Mouse (Mus musculus) testis, postnatal 14 days (tissue): ENCODE measurements around the gene Mapk8ip1.

Experiments used
- DNase-seq: peaks from one replicate; pipeline ENCODE4 v3.0.0; 2021; ENCODE audit warnings: low spot score

Gene Mapk8ip1

DNA sequence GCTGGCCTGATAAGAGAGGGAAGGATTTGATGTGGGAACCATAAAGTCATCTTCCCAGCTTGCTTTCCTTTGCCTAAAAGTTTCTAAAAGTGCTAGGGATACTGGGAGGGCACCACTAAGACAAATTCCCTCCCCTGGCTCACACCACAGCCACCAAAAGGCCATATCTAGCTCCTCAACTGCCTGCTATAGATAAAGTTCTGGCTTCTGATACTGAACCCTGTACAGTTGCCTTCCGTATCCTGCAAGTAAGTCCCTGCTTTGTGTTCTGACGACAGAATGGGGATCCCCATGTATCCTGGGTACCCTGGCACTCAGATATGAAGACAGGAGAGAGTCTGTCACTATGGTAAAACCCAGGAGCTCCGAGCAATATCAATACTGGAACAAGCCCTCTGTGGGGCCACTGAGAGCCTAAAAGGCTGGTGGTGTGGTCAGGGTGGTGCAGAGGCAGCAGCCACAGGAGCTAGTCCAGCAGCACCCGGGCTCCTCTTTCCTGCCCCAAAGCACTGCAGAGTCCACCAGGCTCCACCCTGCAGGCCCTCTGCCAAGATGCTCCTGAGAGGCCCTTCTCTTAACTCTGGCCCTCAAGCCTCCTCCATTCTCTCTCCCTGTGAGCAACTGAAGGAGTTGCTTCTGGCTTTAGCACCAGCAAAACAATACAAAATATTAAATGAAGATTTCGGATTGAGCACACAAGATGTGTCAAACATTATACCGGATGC lies 10.7 kb downstream of the Mapk8ip1 start:
- no peak for DNase-seq

DNA sequence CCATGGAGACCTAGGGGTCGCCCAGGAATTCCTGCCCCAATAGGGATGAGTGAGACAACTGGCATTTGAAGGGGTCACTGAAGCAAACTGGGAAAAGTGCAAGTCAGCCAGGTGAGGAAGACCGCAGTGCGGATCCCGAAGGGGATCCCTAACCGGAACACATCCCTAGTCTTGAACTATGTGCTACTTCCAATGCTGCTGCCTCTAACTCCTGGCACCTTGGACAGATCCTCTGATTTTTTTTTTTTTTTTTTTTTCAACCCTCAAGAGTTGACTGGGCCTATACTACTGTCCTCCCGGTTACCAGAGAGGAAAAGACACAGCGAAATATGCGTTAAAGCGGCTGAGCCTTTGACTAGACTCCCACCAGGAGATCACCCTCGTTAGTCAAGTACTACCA lies 11.4 kb downstream of the Mapk8ip1 start:
- DNase-seq, result no peak

DNA sequence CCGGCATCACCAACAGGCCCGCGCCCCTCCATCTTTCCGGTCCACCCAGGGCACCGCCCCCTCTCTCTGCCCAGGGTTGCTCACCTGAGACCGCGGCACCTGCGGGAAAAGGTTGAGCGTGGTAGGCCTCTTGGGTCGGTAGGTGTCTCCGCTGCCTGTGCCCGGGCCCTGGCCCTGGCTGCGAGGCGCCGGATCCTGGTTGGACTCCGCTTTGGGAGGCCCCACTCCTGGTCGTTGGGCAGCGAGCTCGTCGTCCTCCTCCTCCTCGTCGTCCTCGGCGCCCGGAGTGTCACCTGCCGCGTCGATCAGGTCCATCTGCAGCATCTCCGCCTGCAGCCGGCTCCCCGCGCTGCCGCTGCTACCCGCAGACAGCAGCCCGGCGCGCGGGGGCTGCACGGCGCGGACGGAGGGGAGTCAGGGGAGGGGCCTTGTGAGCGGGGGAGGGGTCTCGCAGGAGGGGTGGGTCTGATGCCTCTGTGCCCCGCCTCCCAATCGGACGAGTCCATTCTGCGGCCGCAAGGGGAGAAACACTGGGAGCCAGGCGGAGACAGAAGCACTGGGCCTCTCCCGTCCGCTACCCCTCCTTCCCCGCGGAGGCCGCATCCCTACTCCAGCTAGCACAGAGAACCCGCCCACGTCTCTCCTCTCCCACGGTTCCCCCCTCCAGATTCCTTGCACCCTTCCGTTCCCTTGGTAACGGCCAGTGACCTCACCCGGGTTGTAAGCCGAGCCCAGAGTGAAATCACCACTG lies 12.0 kb downstream of the Mapk8ip1 start:
- peak; percentile 88 for DNase-seq

DNA sequence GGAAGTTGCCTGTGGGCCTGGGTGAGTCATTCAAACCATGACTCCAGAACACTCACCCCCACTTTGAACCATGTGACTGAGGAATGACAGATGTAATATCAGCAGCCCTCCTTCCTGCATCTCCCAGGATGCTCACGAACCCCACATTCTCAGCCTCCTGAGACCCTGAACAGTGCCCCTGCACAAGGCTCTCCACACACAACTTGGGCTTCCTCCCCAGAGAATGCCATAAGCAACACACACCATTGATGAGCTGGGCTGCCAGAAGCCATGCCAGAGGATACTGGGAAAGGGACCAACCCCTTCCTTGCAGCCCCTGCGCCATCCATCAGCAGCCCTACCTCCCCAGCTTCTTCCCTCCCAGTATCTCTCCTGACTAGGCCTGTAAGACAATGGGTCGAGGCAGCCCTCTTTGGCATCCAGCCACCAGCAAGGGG lies 13.0 kb downstream of the Mapk8ip1 start:
- no peak for DNase-seq

DNA sequence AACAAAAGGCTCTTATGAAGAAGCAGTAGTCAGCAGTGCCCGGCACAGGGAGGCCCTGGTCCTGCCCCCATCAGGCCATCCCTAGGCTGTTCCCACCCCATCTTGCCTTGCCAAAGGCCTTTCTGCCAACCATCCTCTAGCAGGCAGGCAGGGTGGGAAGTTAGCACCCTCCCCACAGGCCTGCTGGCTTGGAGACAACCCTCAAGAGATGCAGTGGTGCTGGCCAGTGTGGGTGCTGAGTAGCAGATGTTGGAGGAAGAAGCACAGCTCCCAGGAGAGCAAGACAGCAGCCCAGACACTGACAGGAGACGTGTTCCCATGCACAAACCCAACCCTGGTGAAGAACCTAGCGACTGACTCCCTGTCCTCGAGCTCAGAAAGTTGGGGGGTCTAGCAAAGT lies 13.4 kb downstream of the Mapk8ip1 start:
- DNase-seq, result no peak

DNA sequence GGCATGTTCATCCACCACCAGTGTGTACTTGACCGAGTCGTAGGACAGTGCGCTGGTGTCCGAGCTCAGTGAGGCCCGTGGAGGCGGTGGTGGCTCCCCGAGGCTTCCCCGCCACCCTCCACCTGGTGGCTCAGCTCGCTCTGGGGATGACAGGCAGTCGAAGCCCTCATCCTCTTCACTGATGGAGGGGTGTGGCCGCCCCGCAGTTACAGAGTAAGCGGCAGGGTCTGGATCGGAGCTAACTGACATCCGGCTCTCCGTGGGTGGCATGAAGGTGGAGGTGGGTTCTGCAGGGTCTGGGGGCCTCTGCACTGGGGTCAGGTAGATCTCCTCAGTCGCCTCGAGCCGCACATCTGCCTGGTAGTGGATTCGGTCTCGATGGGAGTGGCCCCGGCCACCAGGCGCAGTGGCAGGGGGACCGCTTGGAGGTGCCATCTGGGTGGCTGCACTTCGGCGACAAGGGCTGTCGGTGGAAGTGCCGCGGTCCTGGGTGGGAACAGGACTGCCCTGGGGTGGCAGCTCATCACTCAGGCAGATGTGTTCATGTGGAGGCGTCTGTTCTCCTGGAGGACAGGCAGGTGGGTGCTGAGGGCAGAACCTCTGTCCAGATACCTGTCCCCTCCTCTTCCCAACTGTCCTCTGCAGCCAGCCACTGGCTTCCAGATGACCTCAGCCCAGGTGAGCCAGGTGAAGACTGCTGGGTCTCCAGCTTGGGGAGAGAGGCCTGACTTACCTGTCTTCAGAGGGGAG lies 14.1 kb downstream of the Mapk8ip1 start:
- DNase-seq, result no peak

DNA sequence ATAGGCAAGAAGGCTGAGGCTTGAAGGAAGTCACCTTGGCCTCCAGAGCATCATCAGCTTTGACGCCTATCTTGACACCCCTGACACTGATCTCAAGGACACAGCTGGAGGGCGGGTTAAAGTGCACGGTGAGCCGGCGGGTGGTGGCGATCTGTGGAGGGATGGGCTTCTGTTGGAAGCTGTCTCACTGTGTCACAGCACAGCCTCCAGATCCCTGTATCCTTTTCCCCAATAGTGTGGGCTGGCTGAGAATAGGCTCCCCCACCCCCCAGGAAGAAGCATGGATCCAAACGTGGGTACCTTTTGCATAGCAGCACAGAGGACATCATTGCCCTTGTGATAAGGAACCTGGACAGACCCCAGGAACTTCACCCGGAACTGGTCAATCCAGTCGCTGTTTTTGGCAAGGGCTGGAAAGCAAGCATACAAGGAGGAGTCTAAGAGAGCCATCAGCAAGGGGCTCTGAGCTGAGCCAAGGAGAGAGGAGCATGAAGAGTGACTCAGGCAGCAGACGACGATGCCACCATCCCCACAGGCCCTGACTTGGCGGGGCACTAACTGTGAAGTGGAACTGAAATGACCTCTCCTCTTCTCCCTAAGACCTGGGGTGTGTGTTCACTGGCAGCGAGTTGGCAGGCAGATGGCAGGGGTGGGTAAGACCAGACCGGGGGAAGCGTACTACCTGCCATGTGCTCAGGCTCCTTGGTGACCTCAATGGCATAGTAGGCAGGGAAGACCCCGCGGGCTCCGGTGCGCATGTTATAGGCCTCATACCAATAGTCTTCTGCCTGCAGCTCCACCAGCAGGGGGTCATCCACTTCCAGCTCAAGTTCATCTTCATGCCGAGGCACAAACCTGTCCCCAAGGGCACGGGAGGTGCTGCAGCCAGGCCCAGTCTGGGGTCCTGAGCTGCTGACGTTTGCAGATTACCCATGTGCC lies 15.7 kb downstream of the Mapk8ip1 start:
- no peak for DNase-seq

DNA sequence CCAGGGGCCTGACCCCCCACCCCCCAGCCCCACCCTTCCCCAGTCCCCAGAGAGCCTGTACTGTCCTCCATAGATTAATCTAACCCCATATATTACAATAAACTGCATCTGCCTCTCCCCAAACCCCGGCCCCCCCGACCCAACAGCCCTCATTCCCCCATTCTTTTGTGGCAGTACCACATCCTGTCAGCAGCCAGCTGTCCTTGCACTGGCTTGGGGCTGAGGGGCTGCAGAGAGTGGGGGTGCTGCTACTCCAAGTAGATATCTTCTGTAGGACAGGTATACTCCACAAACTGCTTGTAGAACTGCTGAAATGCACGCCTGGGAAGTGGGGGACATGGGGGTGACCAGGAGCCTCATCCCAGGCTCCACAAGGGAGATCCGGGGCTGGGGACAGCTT lies 17.0 kb downstream of the Mapk8ip1 start:
- DNase-seq, result no peak

DNA sequence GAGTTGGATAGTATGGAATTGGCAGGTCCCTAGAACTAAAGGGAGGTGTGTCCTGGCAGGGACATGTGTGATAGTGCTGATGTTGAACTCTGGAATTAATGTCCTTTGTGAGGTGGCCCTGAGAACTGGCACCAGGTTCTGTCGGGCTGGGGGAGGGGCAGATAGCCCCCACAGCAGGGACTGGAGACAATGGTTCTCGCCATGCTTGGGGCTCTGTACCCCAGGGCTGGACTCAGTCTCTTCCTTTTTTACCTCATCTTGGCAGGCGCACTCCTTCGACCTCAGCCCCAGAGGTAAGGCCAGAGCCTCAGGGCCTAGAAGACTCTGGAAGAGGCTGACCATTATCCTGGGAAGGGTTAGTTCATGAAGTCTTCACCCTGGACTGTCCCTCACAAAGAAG lies 18.3 kb downstream of the Mapk8ip1 start:
- DNase-seq, result no peak

DNA sequence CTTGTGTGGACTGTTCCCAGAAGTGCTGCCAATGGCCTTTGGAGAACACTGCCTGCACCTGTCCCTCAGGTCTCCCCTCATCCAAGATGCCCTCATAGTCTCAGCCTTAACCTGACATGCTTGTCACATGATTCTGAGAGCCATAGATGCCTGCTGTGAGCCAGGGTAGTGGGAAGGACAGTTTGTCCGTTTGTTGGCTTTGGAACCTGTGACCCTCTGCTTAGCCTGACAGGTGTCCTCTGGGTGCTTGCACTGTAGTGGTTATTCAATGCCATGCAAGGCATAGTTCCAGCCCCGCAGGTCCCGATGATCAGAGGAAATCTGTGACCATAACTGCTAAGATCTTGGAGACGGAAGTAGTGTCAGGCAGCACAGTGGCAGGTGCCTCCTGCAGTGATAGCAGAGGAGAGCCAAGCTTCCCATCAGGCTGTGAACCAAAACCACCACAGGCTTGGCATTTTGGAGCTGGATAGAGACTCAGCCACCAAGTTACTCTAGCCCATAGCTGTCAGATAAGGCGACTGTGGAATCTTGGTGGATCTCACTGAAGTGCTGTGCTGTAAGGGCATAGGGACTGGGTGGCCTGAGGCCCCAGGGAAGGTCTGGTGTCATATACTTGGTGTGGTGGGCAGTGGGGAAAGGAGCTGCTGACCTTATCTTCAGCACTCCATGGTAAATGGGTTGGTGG lies 19.0 kb downstream of the Mapk8ip1 start, which contains the start of gene 1700029I15Rik:
Gene 1700029I15Rik, plus strand, starts transcription at position 638 of the 688 bp plus-strand sequence.
- DNase-seq, result no peak

DNA sequence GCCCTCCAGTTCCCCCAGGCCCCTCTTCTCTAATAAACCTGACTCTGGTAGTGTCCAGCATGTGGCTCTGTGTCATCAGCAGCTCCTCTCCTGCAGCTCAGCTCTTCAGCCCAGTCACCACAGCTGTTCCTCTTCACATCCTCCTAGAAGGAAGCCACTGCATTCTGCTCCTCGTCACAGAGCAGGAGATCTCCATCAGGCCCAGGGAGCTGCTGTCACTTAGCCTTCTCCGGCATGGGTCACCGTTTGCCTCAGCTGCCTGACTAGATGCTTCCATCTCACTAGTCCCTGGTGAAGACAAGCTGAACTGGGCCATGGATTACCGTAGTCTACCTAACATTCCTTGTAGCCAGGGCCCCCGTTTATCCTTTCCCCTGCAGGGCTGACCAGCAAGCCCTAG lies 19.9 kb downstream of the Mapk8ip1 start:
- no peak for DNase-seq

DNA sequence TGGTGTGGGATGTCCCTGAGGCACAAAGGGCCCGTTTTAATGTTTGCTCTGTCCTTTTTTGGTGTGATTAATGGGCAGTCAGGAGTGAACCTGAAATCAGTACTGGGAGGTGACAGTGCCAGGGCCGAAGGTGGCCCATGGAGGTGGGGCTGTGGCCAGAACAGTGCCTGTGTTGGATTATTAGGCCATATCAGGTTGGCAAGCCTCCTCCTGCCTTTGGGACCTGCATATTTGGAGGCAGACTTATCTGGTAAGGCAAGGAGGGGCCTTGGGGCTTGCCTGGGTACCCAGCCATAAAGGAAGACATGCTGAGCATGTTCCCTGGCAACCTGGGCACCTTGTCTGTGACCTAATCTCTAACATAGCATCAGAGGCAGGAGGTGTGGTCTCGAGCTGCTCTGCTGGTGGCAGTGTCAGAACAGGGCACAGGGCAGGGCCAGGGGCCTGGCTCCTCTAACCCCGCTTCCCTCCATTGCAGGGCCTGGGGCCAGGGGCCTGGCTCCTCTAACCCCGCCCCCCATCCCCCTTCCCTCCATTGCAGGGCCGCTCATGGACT lies 20.5 kb downstream of the Mapk8ip1 start:
- no peak for DNase-seq

DNA sequence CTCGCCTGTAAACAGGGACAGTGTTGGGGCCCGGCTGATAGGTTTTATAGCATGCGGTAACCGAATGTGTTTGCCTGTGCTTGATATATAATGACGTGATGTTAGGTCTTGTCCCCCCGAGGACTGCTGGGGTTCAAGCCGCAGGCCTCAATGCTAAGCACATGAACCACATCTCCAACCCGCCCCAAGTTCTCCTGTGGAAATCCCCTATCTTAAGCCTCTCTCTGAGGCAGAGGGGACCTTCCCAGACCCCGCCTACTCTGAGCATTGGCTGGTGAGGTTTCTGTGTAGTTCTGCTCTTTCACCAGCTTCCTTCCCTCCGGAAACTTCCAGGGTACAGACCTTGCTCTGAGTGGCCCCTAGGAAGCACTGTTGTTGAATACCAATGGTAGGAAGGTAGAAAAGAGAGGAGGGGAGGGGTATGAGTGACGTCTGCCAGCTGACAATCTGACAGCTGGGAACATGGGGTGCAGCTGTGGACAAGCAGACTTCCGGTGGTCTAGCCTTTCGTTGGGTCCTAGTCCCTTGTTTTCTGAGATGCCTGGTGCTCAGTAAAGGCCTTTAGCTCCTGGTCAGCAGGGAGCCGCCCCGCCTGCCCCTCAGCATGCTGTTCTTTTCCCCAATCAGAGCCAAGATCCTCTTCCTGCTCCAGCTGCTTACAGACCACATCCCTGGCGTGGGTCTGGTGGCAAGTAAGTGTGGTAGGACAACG lies 21.1 kb downstream of the Mapk8ip1 start:
- no peak for DNase-seq

DNA sequence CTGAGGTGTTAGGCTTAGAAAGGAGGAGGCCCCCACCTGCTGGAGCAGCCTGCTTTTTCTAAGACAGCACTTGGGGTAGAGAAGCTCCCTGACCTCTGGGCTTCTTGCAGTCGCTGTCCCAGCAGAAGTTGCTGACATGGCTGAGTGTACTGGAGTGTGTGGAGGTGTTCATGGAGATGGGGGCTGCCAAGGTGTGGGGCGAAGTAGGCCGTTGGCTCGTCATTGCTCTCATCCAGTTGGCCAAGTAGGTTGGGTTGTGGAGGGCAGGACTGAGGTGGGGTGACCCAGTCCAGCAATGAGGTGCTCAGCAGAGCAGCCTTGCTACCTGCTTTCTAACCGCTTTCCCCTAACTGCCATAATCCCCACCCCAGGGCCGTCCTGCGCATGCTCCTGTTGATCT lies 23.7 kb downstream of the Mapk8ip1 start:
- no peak for DNase-seq

DNA sequence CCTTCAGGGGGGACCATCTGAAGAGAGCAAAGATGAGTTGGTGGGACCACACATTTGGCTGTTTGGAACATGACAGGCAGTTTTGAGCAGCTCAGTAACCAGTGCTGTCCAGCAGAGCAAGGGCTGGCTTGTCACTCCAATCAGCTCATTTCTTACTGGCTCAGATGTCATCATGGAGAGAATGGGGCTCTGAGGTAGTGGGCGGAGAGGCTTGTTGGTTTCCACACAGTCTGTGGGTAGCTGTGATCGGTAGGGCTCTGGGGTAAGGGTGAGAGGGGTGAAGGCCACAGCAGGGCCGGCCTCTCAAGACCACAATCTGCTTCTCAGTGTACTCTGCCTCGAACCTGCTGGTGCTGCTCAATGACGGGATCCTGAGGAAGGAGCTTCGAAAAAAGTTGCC lies 24.8 kb downstream of the Mapk8ip1 start:
- no peak for DNase-seq

DNA sequence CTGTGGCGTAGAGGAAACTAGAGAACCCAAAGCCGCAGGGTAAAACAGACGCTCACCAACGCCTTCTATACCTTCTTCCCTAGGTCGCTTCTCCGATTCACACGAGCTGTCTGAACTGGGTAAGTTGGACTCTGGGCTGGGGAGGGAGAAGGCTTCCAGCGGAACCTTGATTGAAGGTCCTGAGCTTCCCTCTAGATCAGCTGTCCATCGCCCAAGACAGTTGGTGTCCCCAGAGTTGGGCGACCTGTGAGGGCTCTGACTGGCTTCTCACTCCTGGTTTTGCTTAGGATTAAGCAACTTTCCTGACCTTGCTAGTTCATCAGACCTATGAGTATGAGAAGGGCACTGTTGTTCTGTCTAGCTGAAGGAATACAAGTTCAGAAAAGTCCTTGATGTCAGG lies 25.3 kb downstream of the Mapk8ip1 start:
- no peak for DNase-seq

DNA sequence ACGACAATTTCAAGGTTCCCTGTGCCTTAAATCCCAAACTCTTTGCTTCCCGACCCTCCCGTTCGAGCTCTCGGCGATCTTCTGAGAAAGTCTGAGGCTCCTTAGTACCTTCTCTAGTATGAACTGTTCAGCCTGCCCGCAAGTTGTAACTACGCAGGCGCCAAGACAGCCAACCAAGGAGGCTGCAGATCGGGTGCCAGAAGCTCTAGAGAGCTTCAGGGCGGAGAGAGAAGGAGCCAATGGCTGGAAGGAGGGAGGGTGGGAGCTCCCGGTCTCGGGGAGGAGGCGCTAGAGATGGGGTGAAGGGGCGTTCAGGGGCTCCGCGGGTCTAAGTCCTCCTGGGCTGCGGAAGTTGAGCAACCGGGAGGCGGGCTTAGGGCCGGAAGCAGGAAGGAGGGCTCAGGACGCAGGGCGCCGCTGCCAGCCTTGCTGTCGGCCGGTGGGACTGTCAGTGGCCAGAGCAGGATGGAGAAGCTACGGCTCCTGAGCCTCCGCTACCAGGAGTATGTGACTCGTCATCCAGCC lies 25.9 kb downstream of the Mapk8ip1 start:
- peak; percentile 94 for DNase-seq

DNA sequence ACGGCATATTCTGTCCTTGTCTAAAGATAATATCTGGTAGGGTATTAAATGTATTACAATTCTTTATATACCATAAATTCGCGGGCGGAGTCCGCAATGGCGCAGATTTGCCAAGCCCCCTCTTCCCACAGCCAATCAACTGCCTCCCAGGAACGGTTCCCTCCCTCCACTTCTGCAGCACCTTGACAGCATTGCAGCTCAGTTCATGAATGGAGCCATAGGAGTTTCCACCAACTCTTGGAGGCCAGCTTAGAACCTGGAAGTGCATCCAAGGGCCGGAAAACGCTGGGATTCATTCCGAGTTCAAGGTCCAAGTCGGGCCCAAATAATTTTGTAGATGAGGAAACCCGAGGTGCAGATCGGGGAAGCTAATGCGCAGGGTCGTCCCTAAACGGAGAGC lies 26.5 kb downstream of the Mapk8ip1 start, which contains the start of the genes Pex16 and Large2:
Gene Pex16, plus strand, starts transcription at position 163 of the 400 bp plus-strand sequence.
Gene Large2, minus strand, starts transcription at position 356 of the 400 bp plus-strand sequence.
- no peak for DNase-seq

DNA sequence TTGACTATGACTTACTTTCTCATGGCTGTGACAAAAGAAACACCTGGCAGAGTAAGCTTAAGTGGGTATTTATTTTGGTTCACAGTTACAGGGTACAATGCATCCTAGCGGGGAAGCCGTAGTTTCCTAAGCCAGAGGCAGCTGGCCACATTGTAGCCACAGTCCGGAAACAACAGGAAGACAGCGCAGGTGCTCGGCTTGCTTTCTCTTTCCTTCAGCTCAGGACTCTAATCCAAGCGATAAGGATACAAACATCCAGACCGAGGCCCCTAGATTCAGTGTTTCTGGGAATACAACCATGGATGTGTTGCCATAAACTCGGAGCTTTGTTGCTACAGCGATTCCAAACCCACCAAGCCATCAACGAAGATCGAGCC lies 27.6 kb downstream of the Mapk8ip1 start:
- peak; percentile 83 for DNase-seq
